Mouse (Mus musculus) adrenal gland, adult 18-20 months (tissue): ENCODE results near the gene Trib3. TPM values are rescaled to one million over a fixed set of nuclear protein-coding genes. Genes with fewer than 3 reads are reported as not detected.
A peak's percentile ranks its signal among the peaks of the same experiment; 100 is the strongest.

ENCODE experiments used
- DNase-seq, 2 experiments: peaks; one replicate each; pipeline ENCODE4 v3.0.0; 2021 to 2022; ENCODE audit warnings: low spot score in 2 of 2
- total RNA-seq, 2 experiments: library from RNA; stranded (reverse); gene quantifications; 1 replicate in 1 of 2; 2 replicates in 1 of 2; pipeline ENCODE4 v1.2.3; 2021

Gene Trib3
- total RNA-seq, 2 experiments from 2014 or later, result 4.9 to 12.4 TPM

GRCm38 (mm10) chr2:152347722-152348121 lies 3.9 kb upstream of the Trib3 start:
- DNase-seq, result no peak

- DNase-seq, result no peak
These were observed 3.1 kb upstream of the Trib3 start for GRCm38 (mm10) chr2:152346776-152347465.

- DNase-seq, result no peak
These were observed 1.6 kb upstream of the Trib3 start for GRCm38 (mm10) chr2:152345393-152345792.

GRCm38 (mm10) chr2:152344909-152345308 lies 1.1 kb upstream of the Trib3 start:
- no peak for DNase-seq

- DNase-seq, result no peak
These were observed 529 bp upstream of the Trib3 start for GRCm38 (mm10) chr2:152344361-152344760.

GRCm38 (mm10) chr2:152339631-152340179 lies 4.1 kb downstream of the Trib3 start:
- DNase-seq, result no peak

GRCm38 (mm10) chr2:152338319-152338718 lies 5.5 kb downstream of the Trib3 start:
- no peak for DNase-seq

GRCm38 (mm10) chr2:152337591-152338212 lies 6.1 kb downstream of the Trib3 start:
- DNase-seq, result no peak

GRCm38 (mm10) chr2:152336856-152337255 lies 7.0 kb downstream of the Trib3 start:
- no peak for DNase-seq

- DNase-seq, result no peak
These were observed 8.5 kb downstream of the Trib3 start for GRCm38 (mm10) chr2:152335289-152335820.

- no peak for DNase-seq
These were observed 10.4 kb downstream of the Trib3 start for GRCm38 (mm10) chr2:152333345-152334006.

- DNase-seq, result peak; percentile 77 to 83
These were observed 11.6 kb downstream of the Trib3 start, which contains the start of gene Rbck1 for GRCm38 (mm10) chr2:152332101-152332825. Gene Rbck1, minus strand, starts transcription at chr2:152332653.

- no peak for DNase-seq
These were observed 12.9 kb downstream of the Trib3 start for GRCm38 (mm10) chr2:152330858-152331423.

GRCm38 (mm10) chr2:152327980-152328379 lies 15.9 kb downstream of the Trib3 start:
- DNase-seq, result no peak

GRCm38 (mm10) chr2:152326654-152327053 lies 17.2 kb downstream of the Trib3 start:
- DNase-seq, result no peak

GRCm38 (mm10) chr2:152326157-152326556 lies 17.7 kb downstream of the Trib3 start:
- DNase-seq, result no peak

GRCm38 (mm10) chr2:152324842-152325241 lies 19.0 kb downstream of the Trib3 start:
- no peak for DNase-seq

GRCm38 (mm10) chr2:152323971-152324370 lies 19.9 kb downstream of the Trib3 start:
- DNase-seq, result peak in 1 of 2 experiments; percentile 35

- DNase-seq, result no peak
These were observed 21.6 kb downstream of the Trib3 start for GRCm38 (mm10) chr2:152322198-152322597.

- no peak for DNase-seq
These were observed 22.3 kb downstream of the Trib3 start for GRCm38 (mm10) chr2:152321558-152321957.

GRCm38 (mm10) chr2:152317054-152317453 lies 26.8 kb downstream of the Trib3 start:
- DNase-seq, result no peak
